Mouse (Mus musculus) mesoderm, embryonic 11.5 days (tissue): Measurements from ENCODE around the gene Prune2.
A peak's percentile ranks its signal among the peaks of the same experiment; 100 is the strongest.

ENCODE experiments used
- DNase-seq: peaks from one replicate; pipeline ENCODE4 v3.0.0-alpha.2; 2012; ENCODE audit warnings: low read depth, low spot score

The Prune2 gene

DNA sequence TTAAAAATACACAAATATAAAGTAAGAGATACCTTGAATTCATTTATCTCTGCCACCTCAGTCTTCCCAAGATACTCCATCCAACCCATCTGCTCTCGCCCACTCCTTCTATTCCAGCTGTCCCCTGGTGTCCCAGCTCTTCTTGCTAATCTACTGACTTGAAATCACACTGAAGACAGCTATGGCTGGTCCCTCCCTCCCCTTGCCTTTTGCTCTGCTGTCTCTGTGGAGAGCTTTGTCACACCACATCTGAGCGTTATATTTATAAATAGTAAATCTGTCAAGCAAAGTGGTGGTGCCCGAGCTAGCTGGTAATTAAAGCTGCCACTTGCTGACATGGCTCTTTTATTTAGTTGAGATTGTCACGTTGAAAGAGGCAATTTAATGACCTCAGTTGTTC lies 224.6 kb downstream of the Prune2 start:
- peak; percentile 24 for DNase-seq

DNA sequence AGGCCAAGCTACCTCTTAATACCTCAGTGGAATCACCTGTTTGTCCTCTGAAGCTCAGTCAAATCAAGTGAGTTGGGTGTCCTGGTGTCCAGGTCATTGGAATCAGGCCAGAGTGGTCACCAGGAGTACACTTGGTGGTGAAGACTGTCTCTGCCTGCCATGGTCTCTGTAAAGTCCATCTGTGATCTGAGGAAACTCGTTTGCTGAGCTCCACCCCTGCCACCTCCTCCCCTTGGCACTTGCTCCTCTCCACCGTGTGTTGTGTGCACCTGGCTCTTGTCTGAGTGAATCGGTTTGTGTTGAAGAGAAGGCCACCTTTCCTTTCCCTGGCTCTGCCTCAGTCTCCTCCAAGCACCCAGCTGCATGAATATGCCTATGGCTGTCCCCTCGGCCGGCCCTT lies 238.8 kb downstream of the Prune2 start:
- no peak for DNase-seq

DNA sequence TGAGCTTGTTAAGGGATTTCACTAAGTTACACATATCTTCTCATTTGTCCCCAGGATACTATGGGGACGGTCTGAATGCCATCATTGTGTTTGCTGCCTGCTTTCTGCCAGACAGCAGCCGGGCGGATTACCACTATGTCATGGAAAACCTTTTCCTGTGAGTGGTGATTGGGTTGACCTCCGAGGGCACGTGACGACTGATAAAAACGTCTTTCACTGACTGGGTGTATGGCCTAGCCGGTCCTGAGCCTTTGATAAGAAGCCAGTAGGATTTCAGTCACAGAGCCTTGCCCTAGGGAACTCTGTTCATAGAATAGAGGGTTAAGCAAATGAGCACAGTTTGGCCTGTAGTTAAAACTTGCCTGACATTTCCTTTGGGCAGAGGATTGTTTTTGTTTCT lies 243.1 kb downstream of the Prune2 start:
- peak; percentile 24 for DNase-seq

DNA sequence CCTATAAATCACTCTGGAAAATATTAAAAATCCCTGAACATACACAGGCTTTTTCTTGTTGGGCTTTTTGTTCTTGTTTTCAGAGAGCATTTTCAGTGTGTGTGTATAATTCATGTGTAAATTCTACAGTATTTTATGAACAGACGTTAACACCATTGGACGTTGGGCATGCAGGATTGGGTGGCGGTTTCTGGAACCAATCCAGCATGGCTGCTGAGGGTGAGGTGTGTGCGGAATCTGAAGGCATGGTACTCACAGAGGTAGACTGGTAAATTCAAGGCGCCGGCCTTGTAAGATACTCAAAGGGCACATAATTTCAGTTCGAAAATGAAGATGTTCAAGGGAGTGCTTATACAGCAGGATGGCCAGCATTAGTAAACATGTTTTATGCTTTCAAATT lies 251.2 kb downstream of the Prune2 start:
- no peak for DNase-seq

DNA sequence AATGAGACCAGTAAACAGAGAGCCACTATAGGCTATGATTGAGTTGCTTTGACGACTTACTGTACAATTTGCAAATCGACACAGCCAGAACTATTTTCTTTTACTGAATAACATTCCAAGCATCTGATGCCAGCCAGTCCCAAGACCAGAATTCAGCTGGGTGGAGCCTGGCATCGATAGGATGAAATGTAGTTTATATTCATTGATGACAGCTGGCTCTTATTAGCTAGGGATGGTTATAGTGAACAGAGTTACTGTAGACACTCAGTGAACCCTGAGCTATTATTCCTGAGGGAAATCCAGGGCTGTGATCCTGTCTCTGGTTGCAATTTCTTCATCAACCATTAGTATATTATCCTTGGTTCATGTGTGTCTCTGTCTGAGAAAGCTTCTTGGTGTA lies 254.6 kb downstream of the Prune2 start:
- no peak for DNase-seq

DNA sequence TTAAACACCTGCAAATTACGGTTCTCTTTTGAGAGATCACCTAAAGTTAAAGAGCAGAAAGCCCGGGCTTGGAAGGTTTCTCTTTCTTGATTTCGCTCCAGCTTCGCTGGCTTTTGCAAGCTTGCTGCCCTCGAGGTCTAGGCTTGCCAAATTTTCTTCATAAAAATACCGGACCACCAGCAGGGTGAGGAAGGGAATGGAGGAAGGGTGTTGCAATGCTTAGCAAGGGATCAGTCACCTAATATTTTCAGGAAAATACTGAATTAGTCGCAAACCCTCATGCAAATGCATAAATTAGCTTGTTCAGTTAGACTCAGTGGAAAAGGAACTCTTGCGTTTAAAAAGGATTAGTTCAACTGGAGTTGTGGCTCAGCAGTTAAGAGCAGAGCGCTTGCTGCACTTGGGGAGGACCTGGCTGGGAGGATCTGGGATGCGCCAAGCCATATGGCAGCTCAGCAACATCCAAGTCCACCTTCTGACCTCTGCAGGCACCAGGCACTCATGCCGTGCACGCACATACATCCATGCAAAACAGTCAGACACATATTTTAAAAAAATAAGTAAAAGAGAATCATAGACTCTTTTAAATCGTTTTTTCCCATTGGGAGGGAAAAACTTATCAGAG lies 259.1 kb downstream of the Prune2 start:
- no peak for DNase-seq

DNA sequence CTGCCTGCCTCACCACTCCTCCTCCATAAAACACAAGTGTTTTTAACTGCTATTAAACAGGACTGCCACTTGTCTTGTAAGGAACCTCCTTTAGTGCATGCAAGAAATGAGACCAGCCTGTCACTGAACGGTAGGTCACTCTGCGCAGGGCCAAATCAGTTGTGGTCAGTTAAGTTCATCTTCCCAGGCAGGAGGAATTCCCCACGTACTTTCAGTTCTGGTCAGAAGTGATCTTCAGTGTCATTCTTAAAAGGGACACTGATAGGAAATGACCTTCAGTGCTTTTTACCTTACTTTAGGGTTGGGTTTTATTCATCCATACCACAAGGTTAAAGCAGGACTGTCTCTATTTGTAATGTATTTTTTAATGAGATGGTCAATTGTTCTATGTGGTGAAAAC lies 262.3 kb downstream of the Prune2 start:
- DNase-seq: no peak

DNA sequence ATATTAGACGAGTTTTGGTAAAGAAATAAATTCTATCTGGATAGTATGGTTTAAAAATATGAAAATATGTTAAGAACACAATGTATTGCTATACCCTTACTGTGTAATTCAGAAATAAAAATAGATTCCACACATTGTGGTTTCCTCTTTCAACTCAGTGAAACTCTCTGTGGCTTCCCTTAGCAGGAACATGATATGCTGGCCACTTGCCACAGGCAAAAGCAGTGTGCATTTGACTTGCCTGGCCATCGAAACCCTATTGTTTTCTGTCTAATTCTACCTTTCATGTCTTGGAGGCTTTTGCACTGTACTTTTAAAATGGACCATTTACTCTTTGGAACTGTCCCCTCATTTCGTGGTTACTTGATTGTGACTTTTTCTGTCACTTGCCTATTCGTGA lies 267.9 kb downstream of the Prune2 start:
- no peak for DNase-seq

DNA sequence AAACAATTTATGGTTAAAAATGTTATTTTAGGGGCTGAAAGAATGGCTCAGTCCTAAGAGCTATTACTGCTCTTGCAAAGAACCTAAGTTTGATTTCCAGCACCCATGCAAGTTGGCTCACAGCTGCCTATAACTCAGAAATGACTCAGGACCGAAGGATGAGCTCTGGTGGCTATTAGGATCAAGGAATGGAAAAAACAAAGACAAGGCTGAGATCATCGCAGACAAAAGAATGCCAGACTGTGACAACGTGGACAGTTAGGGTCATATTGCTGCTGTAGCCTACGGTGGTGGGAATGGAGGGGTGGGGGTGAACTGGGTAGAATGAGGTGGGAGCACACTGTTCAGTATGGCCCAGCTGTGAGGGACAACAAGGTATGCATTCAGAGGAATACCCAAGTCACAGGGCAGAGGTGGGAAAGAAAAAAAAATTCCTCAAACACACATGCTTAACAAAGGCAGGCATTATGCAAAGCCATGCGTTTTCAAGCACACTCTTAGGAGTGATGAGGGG lies 269.7 kb downstream of the Prune2 start:
- no peak for DNase-seq

DNA sequence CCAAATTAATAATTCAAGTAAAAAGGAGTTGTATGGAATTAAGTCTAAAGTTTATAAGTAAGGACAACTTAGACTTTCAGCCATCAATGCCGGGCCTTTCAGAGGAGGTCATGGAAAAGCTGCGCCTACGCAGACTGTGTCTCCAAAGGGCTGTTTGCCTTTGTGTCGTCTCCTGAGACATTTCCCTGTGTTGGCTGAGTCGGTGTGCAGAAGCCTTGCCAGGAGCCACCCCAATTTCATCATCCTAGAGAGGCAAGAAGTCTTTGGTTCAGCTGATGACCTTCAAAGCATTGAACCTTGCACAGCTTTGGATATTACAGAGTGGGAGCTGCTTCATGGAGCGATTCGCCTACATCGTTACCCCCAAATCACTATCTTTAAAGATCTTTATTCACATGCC lies 270.2 kb downstream of the Prune2 start:
- DNase-seq: no peak

DNA sequence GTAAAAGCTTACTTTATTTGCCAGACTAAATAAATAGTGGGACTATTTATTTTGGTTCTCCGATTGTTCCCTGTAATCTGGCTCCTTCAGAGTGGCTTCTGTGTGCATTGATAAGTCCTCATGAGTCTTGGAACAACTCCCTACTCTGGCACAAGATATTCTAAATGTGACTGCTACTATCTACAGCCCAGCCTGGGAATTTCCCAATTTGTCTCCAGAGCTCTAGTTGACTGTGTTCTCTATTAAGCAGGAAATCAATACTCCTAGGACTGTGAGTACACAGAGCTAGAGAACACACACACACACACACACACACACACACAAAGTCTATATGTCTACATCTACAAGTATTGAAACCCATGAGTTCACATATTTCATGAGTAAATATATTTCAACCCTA lies 274.1 kb downstream of the Prune2 start:
- no peak for DNase-seq

DNA sequence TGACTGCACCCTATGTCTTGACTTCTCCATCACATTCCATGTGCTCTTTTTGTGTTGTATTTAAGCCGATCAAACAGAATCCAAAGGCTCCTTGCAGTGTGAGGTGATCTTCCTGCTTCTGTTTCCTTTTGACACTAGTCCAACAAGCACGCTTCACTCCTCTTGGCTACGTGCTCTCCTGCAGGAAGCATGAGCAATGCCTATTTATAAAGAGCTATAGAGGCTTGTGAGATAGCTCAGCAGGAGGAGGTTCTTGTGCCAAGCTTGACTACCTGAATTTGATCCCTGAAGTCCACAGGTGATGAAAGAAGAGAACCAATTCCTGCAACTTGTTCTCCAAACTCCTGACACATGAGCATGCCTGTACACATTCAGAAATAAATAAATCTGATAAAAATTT lies 282.6 kb downstream of the Prune2 start:
- DNase-seq: no peak

DNA sequence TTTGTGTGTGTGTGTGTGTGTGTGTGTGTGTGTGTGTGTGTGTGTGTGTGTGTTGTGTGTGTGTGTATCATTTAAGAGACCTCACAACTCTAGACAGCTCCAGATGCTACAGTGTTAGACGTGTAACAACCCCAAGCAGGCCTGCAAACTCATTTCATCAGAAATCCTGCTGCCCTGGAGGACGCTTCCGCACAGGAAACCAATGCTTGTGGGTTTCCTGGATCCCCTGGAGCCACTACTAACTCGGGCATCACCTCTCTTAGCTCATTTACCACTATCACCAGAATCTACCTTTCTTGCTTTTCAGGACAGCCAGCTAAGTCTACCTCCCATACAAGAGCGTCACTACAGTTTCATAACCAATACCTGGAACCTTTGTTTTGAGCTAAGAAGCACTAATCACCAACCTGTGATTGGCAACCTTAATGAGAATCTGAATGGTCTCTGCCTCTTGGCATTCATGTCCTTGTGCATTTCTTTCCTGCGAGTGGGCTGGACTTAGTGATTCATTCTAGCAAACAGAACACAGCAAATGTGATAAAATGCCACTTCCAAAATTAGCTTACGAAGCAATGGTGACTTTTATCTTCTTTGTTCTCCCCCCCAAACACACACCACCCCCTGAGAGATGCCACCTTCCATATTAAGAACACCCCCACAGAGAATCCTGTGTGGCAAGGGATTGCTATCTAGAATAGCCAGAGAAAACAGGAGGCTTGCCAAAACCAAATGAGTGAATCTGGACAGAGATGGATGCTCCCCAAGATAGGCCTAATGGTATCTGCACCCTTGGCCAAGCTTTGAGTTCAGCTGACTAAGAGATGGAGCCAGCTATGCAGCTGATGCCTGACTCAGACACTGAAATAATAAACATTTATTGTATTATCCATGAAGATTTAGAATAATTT lies 284.5 kb downstream of the Prune2 start:
- DNase-seq: no peak

DNA sequence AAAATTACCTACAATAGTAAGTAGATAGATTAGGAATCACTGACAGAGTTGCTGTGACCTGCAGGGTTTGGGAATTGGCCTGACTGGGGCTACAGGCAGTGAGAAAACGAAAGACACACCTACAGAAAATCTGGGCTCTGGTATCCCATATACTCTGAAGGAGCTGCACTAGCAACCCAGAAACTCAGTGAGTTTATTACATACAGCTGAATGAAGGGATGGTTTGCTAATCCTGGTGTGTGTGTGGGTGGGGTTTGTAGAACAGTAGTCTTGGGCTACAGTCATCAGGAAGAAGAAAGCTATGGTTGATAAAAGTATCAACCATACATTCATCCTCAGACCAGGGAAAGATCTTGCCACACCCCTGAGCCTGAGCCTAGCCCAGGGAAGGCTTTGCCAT lies 285.3 kb downstream of the Prune2 start:
- no peak for DNase-seq

DNA sequence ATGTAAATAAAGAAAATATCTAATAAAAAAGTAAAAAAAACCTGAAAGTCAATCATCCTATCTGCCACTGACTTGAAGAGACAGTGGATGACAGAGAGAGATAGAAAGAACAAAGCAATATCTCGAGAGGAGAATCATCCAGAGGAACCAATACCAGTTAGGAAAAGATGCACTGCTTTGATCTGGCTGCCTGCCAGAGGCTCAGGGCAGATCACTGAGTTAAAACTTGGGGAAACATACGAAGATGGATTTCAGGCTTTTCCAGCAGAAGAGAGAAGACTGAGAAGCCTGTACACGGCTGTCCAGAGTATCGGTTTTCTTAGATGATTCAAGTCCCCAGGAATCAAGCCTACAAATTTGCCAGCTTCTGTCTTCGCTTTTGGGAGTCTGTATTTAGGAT lies 287.0 kb downstream of the Prune2 start:
- no peak for DNase-seq

DNA sequence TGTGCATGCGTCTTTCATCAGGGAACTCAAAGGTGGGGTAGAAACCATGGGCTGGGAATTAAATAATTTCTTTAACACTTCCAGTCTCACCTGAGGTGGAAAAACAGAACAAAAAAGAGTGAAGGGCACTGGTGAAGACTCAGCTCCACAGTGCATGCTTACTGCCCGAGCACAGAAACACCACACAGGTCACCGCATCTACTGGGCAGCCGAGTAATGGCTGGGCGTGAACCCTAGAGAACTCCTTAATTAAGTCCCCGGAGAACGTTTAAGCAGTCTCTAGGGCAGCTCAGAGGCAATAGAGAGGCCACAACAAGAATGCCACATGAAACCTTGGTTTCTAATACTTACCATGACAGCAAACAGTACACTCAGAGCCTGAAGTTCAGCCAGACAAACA lies 288.6 kb downstream of the Prune2 start:
- DNase-seq: no peak

DNA sequence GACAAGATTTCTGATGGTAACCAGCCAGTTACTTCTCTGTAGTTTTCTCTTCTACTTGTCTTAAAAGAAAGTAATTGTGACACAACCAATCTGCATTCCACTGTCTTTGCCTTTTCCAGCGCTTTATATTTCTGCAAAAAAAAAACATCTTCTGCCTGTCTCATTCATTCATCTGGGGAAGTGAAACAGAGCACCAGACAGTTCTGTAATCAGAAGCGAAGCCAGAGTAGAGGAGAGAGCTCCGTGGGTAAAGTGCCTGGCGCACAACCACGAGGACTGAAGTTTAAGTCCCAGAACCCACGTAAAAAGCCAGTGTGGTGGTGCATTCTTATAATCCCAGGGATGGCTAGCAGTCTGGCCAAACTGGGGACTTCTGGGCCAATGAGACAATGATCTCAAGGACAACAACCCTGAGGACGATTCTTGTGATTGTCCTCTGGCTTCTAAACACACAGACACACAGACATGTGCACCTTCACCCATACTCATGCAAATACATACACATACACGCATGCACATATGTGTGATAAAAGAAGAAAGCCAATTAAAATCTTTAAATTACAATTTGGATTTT lies 291.5 kb downstream of the Prune2 start:
- DNase-seq: no peak

DNA sequence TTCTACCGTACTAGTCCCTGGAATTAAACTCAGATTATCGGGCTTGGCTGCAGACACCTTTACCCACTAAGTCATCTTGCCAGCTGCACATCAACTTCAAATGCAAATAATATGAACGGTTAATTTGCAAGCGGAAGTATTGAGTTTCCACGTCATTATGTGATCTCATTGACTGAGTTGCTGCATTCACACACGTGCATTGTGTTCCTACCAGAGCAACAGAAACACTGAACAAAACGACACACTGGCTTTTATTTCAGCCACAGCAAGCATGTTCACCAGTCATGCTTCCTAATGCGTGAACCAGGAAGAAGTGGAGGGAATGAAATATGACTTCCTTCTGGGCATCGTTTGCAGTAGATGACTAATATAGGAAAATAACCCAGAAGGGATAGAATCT lies 293.8 kb downstream of the Prune2 start:
- no peak for DNase-seq

DNA sequence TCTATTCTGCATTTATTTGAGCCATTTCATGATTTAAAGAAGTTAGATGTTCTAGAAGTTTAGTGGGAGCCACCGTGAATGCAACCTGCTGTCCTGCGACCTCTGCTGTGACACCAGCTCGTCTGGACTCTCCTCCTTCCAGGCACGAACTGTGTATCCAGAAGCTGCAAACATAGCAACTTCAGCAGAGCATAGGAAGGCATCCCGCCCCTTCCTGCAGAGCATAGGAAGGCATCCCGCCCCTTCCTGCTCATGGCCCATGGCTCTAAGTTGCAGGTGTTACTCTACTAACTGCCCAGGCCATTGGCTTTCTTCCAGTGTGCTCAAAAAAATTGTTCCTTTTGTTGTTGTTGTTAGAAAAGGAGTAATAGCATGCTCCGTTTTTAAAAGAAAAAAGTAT lies 294.9 kb downstream of the Prune2 start:
- no peak for DNase-seq

DNA sequence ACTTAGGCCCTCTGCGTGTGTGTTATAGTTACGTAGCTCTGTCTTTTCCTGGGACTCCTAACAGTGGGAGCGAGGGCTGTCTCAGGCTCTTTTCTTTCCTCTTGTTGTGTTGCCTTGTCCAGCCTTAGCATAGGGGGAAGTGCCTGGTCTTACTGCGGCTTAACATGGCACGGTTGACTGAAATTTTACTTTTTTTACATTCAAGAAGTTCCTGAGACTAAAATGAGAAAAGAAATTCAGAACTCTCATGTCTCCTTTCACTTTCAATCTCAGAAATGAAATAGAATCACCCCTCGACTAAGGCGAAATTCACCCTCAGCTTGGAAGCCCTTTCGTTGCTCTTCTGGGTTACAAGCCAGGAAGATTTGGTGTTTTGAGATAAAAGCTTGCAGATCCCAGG lies 295.5 kb downstream of the Prune2 start:
- no peak for DNase-seq

DNA sequence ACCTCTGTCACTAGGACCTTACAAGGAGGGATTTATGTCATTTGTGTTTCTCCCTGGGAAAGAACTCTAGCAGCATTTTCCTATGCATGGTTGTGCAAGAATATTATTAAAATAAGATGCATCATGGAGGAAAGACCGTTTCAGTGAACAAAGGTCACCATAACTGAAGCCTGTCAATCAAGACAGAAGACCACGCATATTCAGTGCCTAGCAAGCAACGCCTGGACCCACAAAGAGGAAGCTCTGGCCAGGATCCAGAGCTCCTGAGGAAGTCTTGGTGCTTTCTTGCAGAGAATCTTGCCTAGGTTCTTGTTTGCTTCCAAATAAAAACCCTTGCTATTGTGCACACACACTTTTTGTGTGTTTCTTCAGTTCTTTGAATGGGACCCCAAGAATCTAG lies 296.9 kb downstream of the Prune2 start:
- no peak for DNase-seq

DNA sequence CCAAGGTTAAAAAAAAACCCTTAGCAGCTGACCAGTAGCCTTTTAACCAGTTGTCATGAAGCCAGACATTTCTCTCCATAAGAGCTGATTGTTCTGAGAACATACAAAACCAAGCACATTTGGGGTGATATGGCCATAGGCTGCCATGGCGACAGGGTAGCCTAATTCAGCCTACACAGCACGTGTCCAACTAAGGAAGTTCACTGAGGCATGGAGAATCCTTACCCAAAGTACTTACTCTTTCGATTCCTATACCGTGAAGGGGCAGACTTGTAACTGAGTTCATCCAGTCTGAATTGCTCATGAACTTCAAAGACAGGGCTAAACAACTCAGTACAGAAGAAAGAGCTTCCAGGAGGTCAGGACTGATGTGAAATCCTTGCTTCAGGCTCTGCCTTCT lies 299.6 kb downstream of the Prune2 start:
- no peak for DNase-seq

DNA sequence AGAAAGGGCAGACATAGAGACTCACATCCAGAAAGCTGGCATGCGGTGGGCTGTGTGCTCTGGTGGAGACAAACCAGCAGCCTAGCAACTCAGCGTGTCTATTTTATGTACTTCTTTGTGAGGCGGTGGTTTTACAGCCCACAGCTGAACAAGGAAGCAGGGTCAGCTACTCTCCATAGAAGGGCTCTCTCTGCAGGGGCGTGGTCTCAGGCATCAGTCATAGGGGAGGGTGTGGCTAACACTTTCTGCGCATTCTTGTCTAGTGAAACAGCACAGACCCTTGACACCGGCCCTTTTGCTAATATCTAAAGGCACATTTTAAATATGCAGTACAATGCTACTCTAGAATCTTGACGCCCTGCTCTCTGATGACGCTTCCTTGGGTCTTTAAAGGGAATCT lies 300.5 kb downstream of the Prune2 start:
- DNase-seq: no peak
